Mouse (Mus musculus): ENCODE measurements around the gene Dzank1. TPM values are rescaled to one million over a fixed set of nuclear protein-coding genes. Genes with fewer than 3 reads are reported as not detected.

Gene Dzank1
- 1 to 10 TPM in 1 of 2 experiments, under 1 TPM in 1; 0.43 to 1.7 TPM for total RNA-seq (2021)

DNA sequence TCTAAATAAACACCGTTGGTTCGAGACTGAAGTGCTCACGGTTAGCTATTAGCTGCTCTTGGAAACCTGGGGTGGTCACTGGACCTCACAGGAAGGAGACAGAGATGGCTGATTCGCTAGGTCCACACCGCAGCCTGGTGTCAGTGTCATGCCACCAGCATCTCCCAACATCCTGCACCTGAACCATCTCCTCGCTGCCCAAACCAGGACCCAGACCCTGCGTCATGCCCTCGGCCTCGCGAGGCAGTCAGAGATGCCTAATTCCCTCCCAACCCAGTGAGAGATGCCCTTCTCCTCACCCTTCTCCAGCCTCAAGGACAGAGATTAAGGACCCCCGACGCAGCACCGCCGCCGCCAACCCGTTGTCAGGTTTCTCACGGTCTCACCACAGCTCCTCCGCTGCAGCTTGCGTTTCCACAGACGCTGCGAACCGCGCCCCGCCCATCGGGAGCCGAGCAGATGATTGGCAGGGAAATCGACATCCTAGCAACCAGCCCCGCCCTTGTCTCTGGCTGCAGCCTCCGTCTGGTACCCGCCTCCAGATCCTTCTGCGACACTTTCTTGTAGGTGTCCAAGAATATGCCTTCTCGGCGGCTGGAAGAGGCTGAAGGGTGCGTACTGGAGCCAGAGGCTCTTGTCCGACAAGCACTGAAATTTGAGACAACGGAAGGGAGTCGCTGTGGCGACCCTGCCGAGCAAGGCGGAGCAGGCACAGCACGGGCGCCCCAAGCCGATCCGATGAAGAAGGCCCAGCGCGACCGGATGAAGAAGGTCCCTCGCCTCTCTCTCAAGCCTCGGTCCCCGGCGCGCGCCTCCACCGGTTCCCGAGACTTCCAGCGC lies at the start of gene Dzank1, which contains the start of gene Polr3f:
Gene Dzank1, minus strand, starts transcription at position 434 of the 840 bp plus-strand sequence.
Gene Polr3f, plus strand, starts transcription at position 738 of the 840 bp plus-strand sequence.
- peak; percentile 95 to 98 for DNase-seq
- intact Hi-C loops (cut with DNase I): loop anchor here (2.0 to 5.0 kb wide), 2 partner anchors 30 to 65 kb away; partner anchors contain the start of genes Sec23b and Smim26

DNA sequence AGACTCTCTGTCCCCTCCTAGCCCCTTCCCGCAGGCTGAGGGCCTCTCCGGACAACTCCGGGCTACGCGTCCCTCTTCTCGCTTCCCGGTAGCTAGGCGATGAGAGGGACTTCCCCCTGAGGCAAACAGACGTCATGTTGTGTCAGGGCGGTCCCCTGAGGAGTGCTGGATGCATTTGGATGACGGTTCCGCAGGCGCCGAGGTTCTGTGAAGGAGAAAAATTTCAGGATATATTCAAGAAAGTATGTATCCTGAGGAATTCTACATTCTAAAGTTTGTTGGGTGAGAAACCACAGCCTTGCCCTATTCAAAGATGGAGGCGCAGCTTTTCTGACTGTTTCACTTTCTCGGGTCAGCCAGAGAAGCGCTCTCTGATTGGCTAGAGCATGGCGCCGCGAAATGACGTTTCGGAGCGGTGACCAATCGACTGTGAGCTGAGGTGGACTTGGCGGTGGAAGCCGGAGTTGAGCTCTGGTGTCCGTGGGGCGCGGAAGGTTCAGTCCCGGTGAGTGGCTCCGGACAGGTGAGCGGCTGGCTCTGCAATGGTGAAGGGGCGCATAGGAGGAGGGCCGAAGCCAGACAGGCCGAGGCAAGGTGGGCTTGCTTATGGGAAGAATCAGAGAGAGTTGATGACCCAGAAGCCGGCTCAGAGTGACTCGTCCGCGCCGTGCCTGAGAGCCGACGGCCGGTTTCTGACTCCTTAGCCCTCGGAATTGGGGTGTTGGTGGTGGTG lies 28.8 kb upstream of the Dzank1 start, which contains the start of gene Sec23b:
Gene Sec23b, plus strand, starts transcription at position 410 of the 733 bp plus-strand sequence.
- intact Hi-C loops (cut with DNase I): loop anchor here (2.0 to 5.0 kb wide), 2 partner anchors 29 to 189 kb away; partner anchors contain the start of genes Dzank1, Kat14, Pet117 and Polr3f
- DNase-seq: peak; percentile 95

DNA sequence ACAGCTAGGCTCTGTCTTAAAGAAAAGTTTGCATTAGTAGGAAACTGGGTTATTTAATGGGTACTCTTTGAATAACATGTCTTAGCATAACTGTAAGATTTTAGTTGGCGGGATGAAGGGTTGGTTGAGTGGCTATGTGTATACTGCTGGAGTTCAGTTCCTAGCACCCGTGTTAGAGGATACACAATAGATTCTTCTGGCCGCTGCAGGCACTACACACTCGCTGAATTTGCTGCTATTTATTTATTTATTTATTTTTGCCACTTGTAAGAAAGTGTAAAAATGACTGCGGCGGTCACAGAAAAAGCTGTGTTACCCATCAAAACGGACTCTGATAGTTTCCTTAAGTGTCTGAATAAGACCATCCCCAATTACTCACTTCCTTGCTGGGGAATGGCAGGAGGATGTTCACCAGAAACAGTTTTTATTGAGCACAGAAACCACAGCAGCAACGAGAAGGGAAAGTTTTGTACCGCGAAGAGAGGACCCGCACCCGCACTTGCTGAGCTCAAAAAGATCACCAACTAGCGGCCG lies 28.1 kb upstream of the Dzank1 start:
- no peak for DNase-seq
- intact Hi-C loops (cut with DNase I): loop anchor here (5.0 kb wide), 1 partner anchor 188 kb away; the partner anchor contains the start of genes Kat14 and Pet117

DNA sequence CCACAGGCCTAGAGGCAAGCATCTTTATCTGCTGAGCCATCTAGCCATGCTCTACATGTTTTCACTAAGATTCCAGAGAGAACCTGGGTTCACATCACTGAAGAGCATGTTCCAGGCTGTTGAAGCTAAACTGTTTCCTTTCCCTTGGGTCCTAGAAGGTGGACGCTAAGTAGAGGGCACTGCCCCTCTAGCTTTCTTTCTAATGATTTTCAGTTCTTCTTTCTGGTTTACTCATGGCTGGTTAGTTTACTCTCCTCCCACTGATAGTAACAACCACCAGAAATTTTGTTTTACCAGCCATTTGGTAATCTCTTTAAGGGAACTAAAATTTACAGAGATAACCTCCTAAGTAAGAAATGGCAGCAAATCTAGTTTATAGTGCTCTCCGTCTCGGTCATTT lies 26.7 kb upstream of the Dzank1 start:
- no peak for DNase-seq
- intact Hi-C loops (cut with DNase I): loop anchor here (5.0 kb wide), 1 partner anchor 97 kb away; no protein-coding TSS in a partner anchor

DNA sequence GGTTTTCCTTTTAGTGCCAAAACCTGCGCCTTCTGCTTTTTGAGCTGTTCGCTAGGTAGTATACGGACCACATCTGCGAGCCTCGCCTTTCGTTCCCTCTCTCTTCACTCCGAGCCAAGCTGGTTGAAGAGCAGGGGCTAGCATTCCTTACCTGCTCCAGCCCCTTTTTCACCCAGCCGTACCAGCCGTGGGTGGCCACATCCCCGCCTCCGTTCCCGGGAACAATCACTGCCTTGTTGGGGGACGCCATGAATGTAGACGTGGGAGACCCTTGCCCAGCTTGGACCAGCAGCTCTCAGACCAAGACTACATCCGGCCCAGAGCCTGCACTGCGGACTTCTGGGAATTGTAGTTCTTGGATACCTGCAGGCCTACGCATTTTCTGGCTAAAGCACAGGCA lies 23.3 kb upstream of the Dzank1 start, which contains the start of gene Rbbp9:
Gene Rbbp9, minus strand, starts transcription at position 341 of the 400 bp plus-strand sequence.
- intact Hi-C loops (cut with DNase I): loop anchor here (2.0 to 5.0 kb wide), 3 partner anchors 22 to 93 kb away; partner anchors contain the start of gene Smim26
- peak; percentile 53 to 64 for DNase-seq

DNA sequence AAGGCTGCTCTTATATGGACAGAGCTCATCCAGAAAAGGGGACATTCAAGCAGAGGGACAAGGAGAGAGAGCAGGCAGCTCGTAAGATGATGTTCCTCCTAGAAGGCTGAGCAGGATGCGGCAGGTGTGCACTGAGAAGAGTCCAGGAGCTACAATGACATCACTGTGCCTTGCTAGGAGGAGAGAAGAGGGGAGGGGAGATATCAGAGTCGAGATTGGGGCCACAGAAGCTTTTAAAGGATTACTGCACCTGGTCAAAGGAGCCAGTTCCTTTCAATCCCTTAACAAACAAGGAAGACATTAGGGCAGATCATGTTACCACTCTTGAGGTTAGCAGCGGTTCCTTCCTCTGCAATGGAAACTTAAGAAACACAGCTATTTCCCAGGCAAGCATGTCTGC lies 20.3 kb upstream of the Dzank1 start:
- no peak for DNase-seq
- intact Hi-C loops (cut with DNase I): no loop called here

DNA sequence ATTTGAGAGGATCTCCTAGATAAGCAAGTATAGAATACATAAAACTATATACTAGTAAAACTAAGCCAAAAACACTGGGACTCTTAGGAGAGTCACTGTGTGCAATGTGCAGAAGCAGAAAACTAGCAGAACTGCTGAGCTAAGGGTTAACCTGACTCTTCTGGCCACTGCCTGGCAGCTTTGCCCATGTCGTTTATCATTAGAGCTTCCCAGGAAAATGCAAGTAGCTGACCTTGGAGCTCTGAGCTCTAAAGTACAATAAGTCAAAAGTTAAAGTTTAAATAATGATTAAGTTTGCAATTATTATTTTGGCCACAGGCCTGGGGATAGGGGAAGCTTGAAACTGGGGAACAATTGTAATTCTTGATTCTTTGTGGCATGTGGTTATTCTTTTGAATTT lies 18.3 kb upstream of the Dzank1 start:
- DNase-seq: no peak
- intact Hi-C loops (cut with DNase I): no loop called here

DNA sequence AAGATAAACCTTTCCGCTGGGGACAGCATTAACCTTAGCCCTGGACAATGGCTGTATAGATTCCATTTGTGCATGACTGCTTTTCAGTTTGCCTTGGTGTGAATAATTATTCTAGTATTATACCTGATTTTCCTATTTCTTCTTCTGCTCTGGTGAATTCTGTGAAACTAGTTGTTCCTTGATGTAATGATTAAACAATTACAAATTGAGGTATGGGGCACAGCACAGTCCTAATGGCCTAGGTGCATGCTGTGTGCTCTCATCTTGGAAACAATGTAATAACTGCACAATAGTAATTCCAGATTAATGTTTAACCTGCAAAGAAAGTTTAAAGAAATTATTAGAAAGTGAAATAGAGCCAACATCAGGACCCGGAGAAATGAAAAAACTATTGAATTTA lies 17.8 kb upstream of the Dzank1 start:
- intact Hi-C loops (cut with DNase I): no loop called here

DNA sequence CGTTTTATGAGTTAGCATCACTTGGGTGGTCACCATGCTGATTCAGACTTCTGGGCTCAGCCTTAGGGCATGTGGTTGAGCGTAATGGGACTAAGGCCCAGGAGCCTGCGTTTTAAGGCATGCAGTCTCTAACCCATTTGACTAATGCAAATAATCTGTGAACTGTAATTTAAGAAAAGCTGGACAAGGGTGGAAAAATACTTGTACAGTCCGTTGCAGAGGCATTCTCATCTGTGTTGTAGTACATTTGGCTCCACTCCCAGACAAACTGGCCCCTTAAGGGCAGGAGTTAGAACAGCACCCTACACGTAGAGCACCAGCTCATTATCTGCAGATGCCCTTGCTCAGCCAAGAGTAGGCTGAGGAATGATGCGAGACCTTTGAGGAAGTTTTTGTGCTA lies 17.4 kb upstream of the Dzank1 start:
- DNase-seq: no peak
- intact Hi-C loops (cut with DNase I): no loop called here

More for the DNA sequence above, 17.8 kb upstream of the Dzank1 start:
- DNase-seq: no peak

DNA sequence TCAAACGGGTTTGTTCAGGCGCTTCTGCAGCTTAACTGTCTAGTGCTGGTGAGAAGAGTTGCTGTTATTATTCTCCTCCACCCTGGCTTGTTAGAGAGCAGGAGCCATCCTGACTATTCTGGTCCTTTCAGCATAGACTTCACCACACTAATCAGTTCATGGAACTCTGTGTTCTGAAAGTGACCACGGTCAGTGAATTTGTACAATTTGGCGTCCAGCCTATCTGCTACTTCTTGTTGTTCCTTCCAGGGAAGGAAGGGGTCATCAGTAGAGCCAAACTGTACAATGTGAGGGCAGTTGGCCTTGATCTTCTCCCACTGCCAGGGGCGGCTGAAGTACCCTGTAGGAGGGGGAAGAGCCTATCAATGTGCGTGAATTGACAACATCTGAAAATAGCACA lies 16.5 kb upstream of the Dzank1 start:
- DNase-seq: no peak
- intact Hi-C loops (cut with DNase I): no loop called here

DNA sequence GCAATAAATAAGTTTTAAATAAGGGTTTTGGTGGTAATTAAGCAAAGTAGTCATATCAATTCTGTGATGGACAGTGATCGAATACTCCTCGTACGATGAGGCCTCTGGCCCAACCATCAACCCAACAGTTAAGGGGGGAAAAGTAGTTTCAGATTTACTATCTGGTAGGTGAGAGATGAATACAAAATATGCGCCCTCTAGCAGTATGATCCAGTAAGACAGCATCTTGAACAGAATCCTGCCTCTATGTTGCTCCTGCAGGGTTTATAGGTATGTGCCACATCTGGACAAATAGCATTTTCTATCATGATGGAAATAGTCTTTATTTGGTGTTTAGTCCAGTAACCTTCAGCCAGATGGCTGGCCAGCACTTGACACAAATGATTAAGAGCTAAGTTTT lies 14.0 kb upstream of the Dzank1 start:
- no peak for DNase-seq
- intact Hi-C loops (cut with DNase I): no loop called here

DNA sequence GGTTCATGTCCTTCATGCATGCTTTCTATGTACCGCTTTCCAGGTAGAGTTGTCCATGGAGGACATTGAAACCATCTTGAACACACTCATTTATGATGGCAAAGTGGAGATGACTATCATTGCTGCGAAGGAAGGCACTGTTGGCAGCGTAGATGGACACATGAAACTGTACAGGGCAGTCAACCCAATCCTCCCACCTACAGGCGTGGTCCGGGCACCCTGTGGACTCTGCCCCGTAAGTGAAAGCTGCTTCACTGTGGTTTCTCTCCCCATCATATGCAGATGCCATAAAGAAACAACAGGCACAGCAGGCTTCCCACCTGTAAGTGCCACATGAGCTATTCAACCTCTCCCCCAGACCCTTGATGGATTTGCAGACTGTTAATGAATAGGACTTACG lies 9.9 kb upstream of the Dzank1 start:
- intact Hi-C loops (cut with DNase I): loop anchor here (10.0 kb wide), 1 partner anchor 162 kb away; no protein-coding TSS in a partner anchor
- no peak for DNase-seq

DNA sequence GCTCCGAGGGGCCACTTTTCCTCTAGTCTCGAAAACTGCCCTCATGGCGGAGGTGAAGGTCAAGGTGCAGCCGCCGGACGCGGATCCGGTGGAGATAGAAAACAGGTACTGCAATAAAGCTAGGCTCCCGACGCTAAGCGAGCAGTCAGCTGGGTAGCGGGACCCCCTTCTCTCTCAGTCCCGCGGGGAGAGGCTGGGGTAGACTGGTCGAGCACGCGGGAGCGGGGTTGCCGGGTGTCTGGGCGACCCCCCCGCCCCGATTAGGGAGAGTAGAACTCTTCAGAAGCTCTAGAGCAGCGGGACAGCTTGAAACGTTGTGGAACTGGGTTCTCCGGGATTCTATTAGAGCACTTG lies 584 bp upstream of the Dzank1 start:
- intact Hi-C loops (cut with DNase I): loop anchor here (2.0 to 5.0 kb wide), 3 partner anchors 23 to 65 kb away; partner anchors contain the start of genes Rbbp9, Sec23b and Smim26

DNA sequence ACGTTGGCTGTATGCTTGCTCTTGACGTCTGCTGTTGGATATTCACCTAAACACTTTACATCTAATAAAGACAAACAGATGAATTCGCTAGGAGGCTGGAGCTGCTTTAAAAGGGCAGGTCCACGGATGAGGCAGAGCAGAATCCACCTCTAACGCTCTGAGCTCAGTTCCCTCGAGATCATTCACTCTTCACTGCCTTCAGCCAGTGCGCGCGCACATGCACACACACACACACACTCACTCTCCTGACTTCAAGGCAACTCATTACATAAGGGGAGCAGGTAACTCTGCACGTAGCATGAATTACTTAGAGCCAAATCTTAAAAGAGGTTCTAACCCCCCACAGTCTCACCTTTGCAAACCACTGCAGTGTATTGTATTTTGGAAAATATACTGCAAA lies 1.4 kb downstream of the Dzank1 start:
- intact Hi-C loops (cut with DNase I): loop anchor here (2.0 to 5.0 kb wide), 2 partner anchors 31 to 66 kb away; partner anchors contain the start of genes Sec23b and Smim26
- no peak for DNase-seq

More for the DNA sequence above, 584 bp upstream of the Dzank1 start:
- DNase-seq: no peak

DNA sequence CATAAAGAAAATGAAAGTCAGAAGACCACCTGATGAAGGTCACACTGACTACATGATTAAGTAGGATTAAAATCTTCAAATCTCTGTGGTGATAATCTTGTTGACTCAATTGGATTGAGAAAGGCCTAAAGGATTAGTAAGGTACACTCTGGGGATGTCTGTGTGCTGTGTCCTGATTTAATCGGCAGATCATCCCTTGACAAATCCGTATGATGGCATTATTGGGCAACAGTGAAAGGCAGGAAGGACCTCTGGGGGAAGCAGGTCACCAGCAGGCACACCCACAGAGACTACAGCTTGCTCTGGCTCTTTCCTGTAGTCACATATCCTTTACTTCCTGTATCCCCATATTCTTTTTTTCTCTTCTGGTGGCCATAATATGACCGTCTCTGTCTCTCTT lies 7.4 kb downstream of the Dzank1 start:
- no peak for DNase-seq
- intact Hi-C loops (cut with DNase I): no loop called here

DNA sequence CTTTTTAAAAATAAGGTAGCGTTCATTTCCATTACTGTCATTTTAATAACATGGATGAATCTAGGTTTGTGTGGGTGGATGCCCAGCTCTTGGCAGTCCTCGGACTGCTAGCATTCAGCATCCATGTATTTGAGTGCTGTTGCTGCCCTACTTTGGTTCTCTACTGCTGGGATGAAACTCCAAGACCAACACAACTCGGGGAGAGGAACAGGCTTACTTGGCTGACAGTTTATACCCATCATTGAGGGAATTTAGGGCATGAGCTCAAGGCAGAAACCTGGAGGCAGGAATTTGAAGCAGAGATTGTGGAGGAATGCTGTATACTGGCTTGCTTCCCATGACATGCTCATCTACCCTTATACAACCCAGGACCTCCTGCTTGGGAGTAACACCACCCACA lies 12.6 kb downstream of the Dzank1 start:
- intact Hi-C loops (cut with DNase I): no loop called here
- no peak for DNase-seq

DNA sequence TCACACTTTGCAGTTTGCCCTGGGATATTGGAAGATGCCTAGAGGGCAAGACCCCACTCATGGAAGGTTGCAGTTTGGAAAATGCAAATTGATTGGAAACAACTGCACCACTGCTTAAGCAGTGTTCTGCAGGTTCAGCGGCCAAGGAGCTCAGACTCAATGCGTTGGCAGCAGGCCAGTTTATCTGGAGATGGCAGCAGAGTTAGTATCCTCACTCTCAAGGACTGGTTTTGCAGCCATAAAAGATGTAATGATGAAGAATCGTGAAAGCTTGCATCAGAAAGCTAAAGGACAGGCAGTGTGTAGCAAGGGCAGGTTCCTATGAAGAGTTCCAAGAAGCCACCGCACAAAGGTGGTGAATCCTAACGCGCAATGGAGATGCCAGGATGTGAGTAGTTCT lies 25.1 kb downstream of the Dzank1 start:
- intact Hi-C loops (cut with DNase I): no loop called here
- no peak for DNase-seq

DNA sequence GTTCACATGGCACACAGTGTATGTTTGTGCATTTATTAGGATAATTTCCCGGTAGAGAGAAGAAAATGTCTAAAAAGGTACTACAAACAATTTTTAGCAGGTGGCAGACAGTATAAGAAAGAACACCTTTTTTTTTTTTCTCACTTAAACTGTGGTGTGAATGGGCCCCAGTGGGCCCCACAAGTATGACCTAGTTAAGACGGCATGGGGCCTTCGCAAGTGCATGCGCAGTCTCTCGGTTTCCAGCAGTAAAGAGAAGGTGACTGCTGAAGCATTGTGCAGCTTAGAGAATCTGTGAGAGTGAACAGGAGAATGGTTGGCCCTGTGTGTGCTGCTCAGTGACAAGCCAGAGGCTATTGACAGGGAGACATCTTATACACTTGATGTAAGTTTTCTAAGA lies 37.9 kb downstream of the Dzank1 start:
- no peak for DNase-seq
- intact Hi-C loops (cut with DNase I): no loop called here

DNA sequence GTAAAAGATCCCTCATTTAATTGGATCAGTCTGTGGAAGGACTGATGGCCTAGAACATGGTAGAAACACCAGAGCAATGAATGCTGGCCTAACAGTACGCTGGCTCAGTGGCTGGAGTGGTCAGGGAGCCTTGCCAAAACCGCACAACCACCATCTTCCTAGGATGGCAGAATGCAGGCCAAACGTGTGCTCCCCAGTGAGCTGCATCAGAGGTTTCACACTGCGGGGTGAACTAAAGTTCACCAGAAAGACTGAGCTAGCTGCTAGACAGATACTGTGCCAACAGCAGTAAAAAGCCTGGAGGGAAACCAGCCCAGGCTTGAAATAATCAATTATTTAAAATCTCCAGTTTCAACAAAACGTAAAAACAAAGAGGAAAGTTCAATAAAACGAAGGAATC lies 39.7 kb downstream of the Dzank1 start:
- intact Hi-C loops (cut with DNase I): no loop called here
- DNase-seq: no peak

DNA sequence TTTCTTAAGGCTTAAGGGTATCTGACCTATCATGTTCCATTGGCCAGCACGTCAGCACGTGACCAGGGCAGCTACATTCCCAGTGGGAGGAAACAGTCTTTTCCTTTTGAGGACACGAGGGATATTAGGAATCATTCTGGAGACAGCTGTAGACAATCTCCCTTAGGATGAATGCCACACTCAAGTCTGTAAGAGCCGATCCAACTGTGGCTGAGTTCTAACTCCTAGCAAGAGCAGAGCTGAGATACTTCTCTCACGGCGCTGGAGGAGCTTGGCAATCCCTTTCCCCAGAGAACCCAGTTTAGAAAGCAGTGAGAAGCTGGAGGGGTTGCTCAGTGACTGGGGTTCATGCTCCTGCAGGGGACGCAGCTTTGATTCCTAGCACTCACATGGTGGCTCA lies 41.8 kb downstream of the Dzank1 start:
- intact Hi-C loops (cut with DNase I): no loop called here
- DNase-seq: no peak

DNA sequence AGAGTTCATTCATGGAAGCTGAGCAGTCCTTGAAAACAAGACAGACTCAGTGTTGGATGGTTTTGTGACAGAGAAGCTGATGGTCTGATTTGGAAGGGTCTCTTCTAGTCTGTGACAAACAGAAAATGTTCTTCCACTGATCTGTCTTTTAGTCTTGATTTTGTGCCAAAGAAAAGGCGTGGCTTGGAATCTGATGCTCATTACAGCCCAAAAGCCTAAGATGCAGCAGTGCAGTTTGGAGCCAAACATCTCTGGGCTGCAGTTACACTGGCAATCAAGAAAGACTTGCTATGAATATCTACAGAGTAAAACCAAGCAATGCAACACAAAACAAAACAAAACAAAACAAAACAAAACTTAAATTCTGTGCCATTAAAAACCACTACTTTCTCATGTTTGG lies 43.1 kb downstream of the Dzank1 start:
- peak in 1 of 2 experiments; percentile 21 for DNase-seq
- intact Hi-C loops (cut with DNase I): no loop called here
